11 mouse cellular contexts compared by ENCODE assay signal in genomic region chrX:161909963-161910362, GRCm38 (mm10).
DNase-seq lines count a peak whose midpoint lies in the region; ATAC-seq and TF ChIP-seq lines count a peak whose summit lies in the region.
"Had no signal": no experiment of that assay in that cellular context is flagged by ENCODE, and none has a peak within 500 bp of the region (broad histone marks: within the 10 kb centered on the region; RNA-seq: fewer than 3 reads in every experiment).

No protein-coding gene starts in this region.

- H3K9ac ChIP-seq in hindbrain, embryonic 16.5 days (ENCODE audit: low read depth, low read length), result no peak overlapping the region
- H3K9ac ChIP-seq: liver, embryonic 13.5 days had no signal

- peak; percentile 47 for ATAC-seq in Patski
- no peak for ATAC-seq in hindbrain, embryonic 16.5 days
- ATAC-seq: intestine, embryonic 16.5 days had no signal

- POLR2A ChIA-PET in Patski (lab: Charles Lee), result no interaction called here

- no peak overlapping the region for H3K27ac ChIP-seq in hindbrain, embryonic 16.5 days (ENCODE audit: low read depth, low read length)
- H3K27ac ChIP-seq: liver, embryonic 13.5 days had no signal

- H3K9me3 ChIP-seq in hindbrain, embryonic 16.5 days (ENCODE audit: control insufficient read depth, low read length), result no peaks in the 10 kb centered on the region
- H3K9me3 ChIP-seq: liver, embryonic 13.5 days; midbrain, embryonic 13.5 days had no signal

- no peaks in the 10 kb centered on the region for H3K36me3 ChIP-seq in hindbrain, embryonic 16.5 days (ENCODE audit: control insufficient read depth, insufficient read depth, low read length)
- H3K36me3 ChIP-seq: liver, embryonic 13.5 days; midbrain, embryonic 13.5 days had no signal

- intact Hi-C loops in heart, postnatal 10 days (cut with DNase I), result no loop called here

- no peaks in the 10 kb centered on the region for H3K4me1 ChIP-seq in hindbrain, embryonic 16.5 days (ENCODE audit: control insufficient read depth, insufficient read depth, low read depth, low read length)
- H3K4me1 ChIP-seq: liver, embryonic 13.5 days had no signal

- CTCF ChIA-PET in Patski (lab: Charles Lee), result interaction anchor here (1.4 kb wide), 1 partner anchor 50 kb away, joined by 3 read pairs; no protein-coding TSS in a partner anchor

- H3K4me2 ChIP-seq in hindbrain, embryonic 16.5 days (ENCODE audit: low read length), result peak overlapping the region; percentile 70
- H3K4me2 ChIP-seq: liver, embryonic 13.5 days had no signal

- WGBS in hindbrain, embryonic 16.5 days, result 60% methylated on average over 4 of the region's 4 CpGs

- no peak overlapping the region for H3K4me3 ChIP-seq in hindbrain, embryonic 16.5 days (ENCODE audit: low read length)
- H3K4me3 ChIP-seq: liver, embryonic 13.5 days had no signal

- in situ Hi-C loops in Patski (cut with MboI; ENCODE audit: low pct_unique_long_range_greater_than_20kb), result no loop called here

- no peak for TF ChIP-seq CTCF in Patski (IDR thresholded peaks at IDR 0.05)

- DNase-seq in heart, postnatal 10 days, result peak; percentile 23 to 25
- no peak for DNase-seq in heart, adult 9 months (ENCODE audit: low spot score in 2 of 2)
- peak; percentile 29 for DNase-seq in kidney, adult 9 months
- no peak for DNase-seq in kidney, adult 18-20 months
- DNase-seq in Patski (ENCODE audit: low read depth, low spot score), result peak; percentile 35
- no peak for DNase-seq in frontal cortex, adult 2 months (ENCODE audit: extremely low spot score in 1 of 2, low spot score in 1 of 2)
- DNase-seq: liver, embryonic 13.5 days; thymus, postnatal 36 days had no signal

- peaks cover 21% of the 10 kb centered on the region for H3K27me3 ChIP-seq in Patski
- peaks cover 12% of the 10 kb centered on the region for H3K27me3 ChIP-seq in hindbrain, embryonic 16.5 days (replicated peaks; ENCODE audit: control insufficient read depth, insufficient read depth, low read length)

Comparison
In these comparisons a context has a peak if more than half of its experiments do, and no peak if none do; other contexts are left out.
1. DNase-seq: peak in heart, postnatal 10 days (2 of 2), kidney, adult 9 months (single experiment) and Patski (single experiment); none in heart, adult 9 months (0 of 2), kidney, adult 18-20 months (single experiment) and frontal cortex, adult 2 months (0 of 2).